Mouse (Mus musculus): Measurements from ENCODE around the gene Klhl22.

The Klhl22 gene

GRCm38 (mm10) chr16:17833681-17834399 lies 74.4 kb downstream of the Klhl22 start:
- no peak for DNase-seq (ENCODE audit: low spot score)

GRCm38 (mm10) chr16:17834543-17834942 lies 75.1 kb downstream of the Klhl22 start:
- DNase-seq (ENCODE audit: low spot score) = no peak

- no peak for DNase-seq (ENCODE audit: low spot score)
Observed at GRCm38 (mm10) chr16:17835481-17835880, 76.1 kb downstream of the Klhl22 start.

- no peak for DNase-seq (ENCODE audit: low spot score)
Observed at GRCm38 (mm10) chr16:17838051-17838450, 78.6 kb downstream of the Klhl22 start, which contains the start of gene Car15. TSS of gene Car15 (minus strand) at chr16:17838364.

GRCm38 (mm10) chr16:17839976-17840375 lies 80.6 kb downstream of the Klhl22 start:
- no peak for DNase-seq (ENCODE audit: low spot score)

- no peak for DNase-seq (ENCODE audit: low spot score)
Observed at GRCm38 (mm10) chr16:17842437-17842836, 83.0 kb downstream of the Klhl22 start.

Data from left cerebral cortex, adult 11 months (tissue).